Mouse (Mus musculus) frontal cortex, postnatal 36 days (tissue): ENCODE measurements around the gene Rffl.
A peak's percentile ranks its signal among the peaks of the same experiment; 100 is the strongest.
"Not testable (repeated sequence)": the region's sequence is repeated elsewhere in the genome, so short reads cannot be mapped to it uniquely, and the experiment has no call there.

Source experiments
- DNase-seq, 2 experiments: peaks; one replicate each; pipeline ENCODE4 v3.0.0; 2022; ENCODE audit warnings: low spot score in 2 of 2

Rffl gene

DNA sequence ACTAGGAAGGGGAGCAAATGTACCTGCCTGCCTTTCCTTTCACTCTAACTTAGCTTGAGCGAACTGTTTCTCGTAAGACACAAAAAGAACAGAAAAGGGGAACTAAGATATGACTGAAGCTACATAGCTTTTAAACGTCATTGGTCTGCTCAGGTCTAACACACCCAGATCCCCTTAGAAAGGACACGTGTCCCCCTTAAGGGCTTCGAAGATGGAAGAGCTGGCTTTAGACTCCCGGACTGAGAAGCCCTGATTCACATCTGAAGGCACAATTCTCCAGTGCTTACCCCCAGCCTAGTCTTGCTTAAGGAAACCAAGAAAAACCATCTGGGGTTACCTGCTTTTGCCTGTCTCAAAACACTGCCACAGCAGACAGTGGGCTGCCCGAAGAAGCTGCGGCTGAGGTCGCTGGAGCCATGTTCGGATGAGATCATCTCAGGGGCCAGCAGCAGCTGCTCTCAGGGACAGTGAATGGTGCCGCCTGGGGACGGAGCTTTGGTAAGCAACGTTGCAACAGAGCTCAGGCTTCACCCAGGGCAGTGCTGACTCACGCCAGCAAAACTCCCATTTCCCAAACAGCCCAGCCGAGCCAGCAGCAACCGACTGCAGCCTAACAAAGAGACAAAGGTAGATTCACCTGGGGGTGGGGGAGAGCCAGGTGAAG is 25.5 kb downstream of the Rffl start:
- DNase-seq, result peak; percentile 28 to 30

DNA sequence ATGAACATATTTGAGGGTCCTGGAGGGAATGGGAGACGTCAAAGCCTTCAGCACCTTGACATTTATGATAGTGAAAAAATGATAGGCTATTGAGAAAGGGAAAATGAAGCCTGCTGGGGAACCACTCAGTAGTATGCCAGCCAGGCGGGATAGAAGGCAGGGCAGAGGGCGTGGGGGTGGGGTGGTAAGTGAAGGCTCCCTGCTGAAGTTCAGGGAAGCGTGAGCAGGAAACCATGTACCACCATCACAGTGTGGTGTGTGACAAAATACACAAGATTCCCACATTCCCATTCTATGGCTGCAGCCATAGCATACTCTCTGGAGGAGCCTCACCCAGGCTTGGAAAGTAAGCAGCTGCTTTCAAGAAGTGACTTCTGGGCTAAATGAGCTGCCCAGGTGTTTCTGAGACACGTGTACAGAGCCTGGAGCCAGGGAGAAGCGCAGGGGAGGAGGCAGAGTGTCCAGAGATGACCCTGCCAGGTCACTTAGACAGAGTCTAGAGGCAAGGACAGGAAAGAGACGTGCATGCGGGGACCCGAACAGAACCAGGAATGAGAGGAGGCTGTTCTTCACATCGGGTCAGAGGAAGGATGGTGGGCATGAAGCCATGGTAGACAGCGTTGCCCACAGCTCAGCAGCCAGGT is 26.1 kb downstream of the Rffl start:
- no peak for DNase-seq

DNA sequence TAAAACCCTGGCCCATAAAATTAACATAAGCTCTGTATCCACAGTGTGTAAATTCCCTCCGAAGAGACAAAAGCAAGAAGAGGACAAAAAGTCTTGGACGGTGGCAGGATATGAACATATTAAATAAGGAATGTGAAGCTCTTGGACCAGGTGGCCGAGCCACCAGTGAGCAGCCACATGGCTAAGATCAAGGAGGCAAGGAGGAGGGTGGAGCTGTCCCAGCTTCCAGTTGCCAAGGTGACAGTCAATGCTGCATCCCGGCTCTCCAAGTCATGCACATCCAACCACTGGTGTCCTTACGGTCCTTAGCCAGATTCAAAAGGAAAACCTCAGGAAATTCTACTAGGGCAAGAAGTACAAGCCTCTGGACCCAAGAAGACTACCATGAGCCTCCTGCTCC is 32.5 kb downstream of the Rffl start:
- no peak for DNase-seq

- no peak for DNase-seq
These were observed 33.2 kb downstream of the Rffl start for GRCm38 (mm10) chr11:82837848-82838247.

DNA sequence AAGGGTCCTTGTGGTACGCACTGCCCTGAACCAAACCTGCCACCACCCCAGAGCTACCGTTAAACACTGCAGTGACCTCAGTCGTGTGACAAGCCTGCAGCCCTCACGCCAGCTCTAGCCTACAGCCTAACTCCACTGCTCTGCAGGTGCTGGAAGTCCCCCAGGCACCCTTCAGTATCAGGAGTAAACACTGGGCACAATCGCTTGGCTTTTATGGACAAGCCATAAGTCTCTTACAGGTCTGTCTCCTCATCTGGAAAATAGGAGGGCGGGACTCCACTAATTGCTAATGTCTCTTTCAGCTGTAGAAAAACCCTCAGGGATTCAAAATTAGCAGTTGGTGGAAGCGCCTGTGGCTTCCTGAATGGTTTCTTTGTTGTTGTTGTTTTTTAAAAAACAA is 33.8 kb downstream of the Rffl start:
- DNase-seq, result no peak

GRCm38 (mm10) chr11:82835616-82836432 is 35.2 kb downstream of the Rffl start:
- no peak for DNase-seq

DNA sequence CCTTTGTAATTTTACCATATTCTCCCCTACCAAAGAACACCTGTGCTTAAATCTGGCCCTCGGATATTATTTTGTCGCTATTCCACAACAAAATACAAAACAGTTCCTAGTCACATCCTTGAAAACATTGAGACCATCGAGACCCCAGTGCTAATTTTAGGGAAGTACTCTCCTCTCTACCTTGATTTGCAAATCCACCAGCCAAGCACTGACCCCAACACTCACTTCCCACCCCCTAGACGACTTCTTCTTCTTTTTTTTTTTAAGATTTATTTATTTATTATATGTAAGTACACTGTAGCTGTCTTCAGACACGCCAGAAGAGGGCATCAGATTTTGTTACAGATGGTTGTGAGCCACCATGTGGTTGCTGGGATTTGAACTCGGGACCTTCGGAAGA is 36.7 kb downstream of the Rffl start:
- not testable (repeated sequence) for DNase-seq

- no peak for DNase-seq
These were observed 37.1 kb downstream of the Rffl start for GRCm38 (mm10) chr11:82833929-82834328.

- DNase-seq, result not testable (repeated sequence)
These were observed 38.6 kb downstream of the Rffl start for GRCm38 (mm10) chr11:82832402-82832801.

DNA sequence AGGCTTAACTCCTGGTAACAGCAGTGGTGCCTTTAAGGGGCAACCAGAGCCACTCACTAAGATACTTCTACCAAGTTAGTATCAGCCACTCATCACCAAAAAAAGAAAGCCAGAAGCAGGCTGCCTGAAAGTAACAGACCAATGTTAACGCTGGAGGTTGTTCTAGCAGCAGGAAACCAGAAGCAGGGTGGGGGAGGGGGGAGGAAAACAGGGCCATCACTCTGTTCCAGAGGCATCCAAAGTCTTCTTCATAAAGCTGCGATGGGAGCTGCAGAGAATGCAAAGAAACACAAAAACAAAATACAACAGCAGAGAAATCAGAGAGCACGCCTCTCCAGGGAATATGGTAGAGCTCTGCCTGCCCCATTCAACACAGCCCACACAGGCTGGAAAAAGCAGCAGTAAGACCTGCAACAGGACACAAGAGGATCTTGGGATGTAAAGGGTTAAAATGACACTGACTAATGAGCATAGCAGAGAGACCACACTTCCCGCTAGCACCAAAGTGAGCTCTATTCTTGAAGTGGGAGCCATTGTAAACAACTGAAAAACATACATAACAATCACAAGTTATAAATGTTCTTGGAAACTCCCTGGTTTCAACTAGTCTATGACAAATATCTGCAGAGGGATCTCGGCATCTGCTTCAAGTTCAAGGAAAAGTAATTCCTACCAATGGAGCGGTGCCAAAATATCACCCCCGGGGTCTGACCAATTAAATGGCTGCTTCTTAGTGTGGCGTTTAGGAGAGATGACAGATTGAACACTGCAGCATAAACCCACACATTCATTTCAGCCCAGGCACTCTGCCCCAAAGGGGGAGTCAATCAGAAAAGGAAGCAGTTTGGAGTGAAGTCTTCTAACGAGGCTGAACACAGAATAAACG is 39.8 kb downstream of the Rffl start:
- no peak for DNase-seq

GRCm38 (mm10) chr11:82826818-82827217 is 44.2 kb downstream of the Rffl start:
- no peak for DNase-seq

DNA sequence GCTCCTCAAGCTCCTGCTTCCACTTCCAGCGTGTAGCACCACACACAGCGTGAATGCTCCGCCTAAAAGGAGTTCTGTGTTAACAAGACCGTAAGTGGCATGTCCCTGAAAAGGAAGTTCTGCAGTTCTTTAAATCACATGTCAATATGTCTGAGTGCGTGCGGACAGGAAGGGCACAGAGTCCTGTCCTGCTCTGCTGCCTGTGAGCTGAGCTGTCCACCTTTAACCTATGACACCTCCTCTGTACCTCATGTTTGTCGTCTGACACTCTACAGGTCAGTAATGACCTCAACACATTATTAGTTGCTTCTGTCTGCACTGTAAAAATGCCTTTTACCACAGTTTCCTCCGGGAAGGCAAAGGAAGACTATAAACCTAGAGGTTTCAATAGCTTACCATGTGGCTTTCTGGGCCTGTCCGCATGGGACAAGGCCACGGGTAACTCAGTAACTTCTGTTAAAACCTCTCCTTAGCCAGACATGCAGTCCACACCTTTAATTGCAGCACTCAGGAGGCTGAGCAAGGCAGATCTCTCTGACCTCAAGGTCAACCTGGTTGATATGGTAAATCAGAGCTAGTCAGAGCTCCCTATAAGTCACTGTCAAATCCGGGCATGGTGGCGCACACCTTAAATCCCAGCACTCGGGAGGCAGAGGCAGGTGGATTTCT is 50.1 kb downstream of the Rffl start:
- no peak for DNase-seq

DNA sequence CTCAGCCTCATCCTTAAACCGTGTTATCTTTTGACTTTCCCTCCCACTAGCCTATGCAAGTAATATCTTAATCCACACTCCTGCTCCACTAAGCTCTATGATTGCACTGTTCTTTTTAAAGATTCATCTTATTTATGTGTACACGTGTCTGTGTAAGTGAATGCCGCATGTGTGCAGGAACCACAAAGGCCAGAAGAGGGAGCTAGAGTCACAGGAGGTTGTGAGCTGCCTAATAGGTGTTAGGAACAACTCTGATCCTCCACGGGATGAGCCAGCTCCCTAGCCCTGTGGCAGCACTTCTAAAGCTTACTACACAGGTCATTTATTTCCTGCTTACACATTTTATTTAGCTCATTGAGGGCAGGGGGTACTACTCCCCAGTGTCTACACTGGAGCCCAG is 51.7 kb downstream of the Rffl start:
- peak in 1 of 2 experiments; percentile 17 for DNase-seq

DNA sequence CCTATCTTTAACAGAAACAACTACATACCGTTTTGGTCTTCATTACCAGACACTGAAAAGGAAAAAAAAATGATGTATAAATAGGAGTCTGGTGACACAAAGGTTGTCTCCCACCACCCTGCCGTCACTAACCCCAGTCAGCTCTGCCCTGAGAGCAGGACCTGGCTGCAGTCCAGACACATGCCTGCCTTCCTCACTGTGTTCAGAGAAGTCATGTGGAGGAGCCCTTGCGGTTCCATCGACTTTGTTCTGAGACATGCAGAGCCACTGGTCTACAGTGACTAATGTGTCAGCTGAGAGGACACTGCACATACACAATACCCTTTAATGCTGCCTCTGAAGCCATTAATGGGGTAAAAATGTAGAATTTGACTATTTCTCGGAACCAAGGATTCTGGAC is 62.5 kb downstream of the Rffl start:
- DNase-seq, result no peak

- no peak for DNase-seq
These were observed 63.6 kb downstream of the Rffl start for GRCm38 (mm10) chr11:82807370-82807769.

DNA sequence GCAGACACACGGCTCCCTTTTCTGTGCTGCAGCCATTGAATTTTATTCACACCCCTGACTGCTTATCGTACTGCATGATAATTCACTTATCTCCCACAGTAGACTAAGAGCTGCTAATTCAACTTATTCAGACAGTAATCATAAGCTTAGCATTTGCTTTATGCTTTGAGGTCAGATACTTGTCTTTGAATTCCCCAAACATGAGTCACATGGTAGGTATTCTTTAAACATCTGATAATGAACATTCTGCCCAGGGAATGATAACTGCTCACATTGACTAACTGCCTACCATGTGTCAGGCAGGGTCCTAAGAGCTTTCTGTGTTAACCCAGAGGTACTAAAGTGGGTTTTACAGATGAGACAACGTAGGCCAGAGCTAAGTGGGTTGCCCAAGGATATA is 64.4 kb downstream of the Rffl start:
- DNase-seq, result no peak

- DNase-seq, result no peak
These were observed 87.6 kb downstream of the Rffl start for GRCm38 (mm10) chr11:82783453-82783852.

DNA sequence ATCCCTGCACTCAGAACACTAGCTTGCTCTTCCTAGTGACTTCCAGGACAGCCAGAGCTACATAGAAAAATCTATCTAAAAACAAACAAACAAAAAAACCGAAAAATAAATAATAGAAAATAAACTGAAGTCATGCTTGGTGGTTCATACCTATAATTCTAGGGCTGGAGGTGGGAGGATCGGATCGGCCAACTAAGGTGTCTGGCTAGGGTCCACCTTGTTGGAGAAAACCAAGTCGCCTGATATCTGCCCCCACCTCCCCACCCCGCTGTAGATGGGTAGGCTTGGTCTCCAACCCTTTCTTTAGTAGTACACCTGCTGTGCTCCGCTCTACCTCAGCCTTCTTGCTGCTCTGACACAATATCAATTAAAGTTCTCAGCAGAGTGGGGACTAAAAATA is 88.8 kb downstream of the Rffl start:
- no peak for DNase-seq

- peak; percentile 91 to 95 for DNase-seq
These were observed 89.8 kb downstream of the Rffl start, which contains the start of gene Lig3 for GRCm38 (mm10) chr11:82780983-82781903. Gene Lig3 (plus strand): TSS chr11:82781108.

DNA sequence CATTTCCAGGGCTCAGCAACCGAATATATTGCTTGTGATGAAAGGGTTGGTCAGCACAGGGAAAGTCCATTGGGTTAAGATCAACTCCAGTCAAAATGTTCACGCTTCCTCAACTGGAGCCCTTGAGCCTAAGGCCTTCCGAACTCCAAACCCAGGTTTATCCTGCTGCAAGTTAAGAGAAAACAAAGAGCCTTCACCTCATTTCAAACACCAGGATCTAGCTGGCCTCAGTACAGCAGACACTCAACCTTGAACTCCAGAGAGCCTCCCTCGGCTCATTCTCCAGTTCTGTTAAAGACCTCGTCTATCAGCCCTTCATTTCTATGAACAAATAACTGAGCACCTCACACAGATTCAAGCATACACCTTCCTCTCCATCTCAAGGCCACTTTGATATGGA is 90.9 kb downstream of the Rffl start:
- no peak for DNase-seq
